Mouse (Mus musculus): ENCODE data around the gene Fgf18.

GRCm38 (mm10) chr11:33118480-33118879 is 28.7 kb downstream of the Fgf18 start:
- TF ChIP-seq POLR2A (IDR thresholded peaks at IDR 0.05; ENCODE audit: control insufficient read depth, low read depth, low read length) (no peak), CTCF (IDR thresholded peaks at IDR 0.05; ENCODE audit: control insufficient read depth, insufficient read depth, insufficient replicate concordance, low read depth, low read length) (no peak)

Measured in testis, adult 2 months (tissue).